Mouse (Mus musculus): ENCODE measurements at regions not wholly inside any gene's neighbourhood (a gene's known extent, or its start where the extent isn't known, plus 50 kb on each side); places are given as distances from the start of the nearest gene placed in this dataset.

- WGBS, result 28% methylated on average over 6 of the region's 6 CpGs
- H3K4me3 ChIP-seq (replicated peaks; ENCODE audit: extremely low read depth, low read depth, low read length), result no peak overlapping the region
- TF ChIP-seq CTCF (IDR thresholded peaks at IDR 0.05; ENCODE audit: insufficient read depth, low read length) (no peak), POLR2A (IDR thresholded peaks at IDR 0.05; ENCODE audit: borderline replicate concordance, extremely low read depth, low read depth, low read length) (no peak)
- no peaks in the 10 kb centered on the region for H3K4me1 ChIP-seq (ENCODE audit: control insufficient read depth, insufficient read depth, low read length)
- DNase-seq, result no peak
These were observed 99.0 kb upstream of the Bmp2 start for GRCm38 (mm10) chr2:133452947-133453346.

GRCm38 (mm10) chr2:133455484-133456170 lies 96.3 kb upstream of the Bmp2 start:
- DNase-seq, result no peak
- no peaks in the 10 kb centered on the region for H3K4me1 ChIP-seq (ENCODE audit: control insufficient read depth, insufficient read depth, low read length)

GRCm38 (mm10) chr2:133456785-133457184 lies 95.2 kb upstream of the Bmp2 start:
- H3K4me3 ChIP-seq (replicated peaks; ENCODE audit: extremely low read depth, low read depth, low read length), result no peak overlapping the region

More at GRCm38 (mm10) chr2:133455484-133456170, 96.3 kb upstream of the Bmp2 start:
- 67% methylated on average over 7 of the region's 7 CpGs for WGBS
- TF ChIP-seq POLR2A (IDR thresholded peaks at IDR 0.05; ENCODE audit: borderline replicate concordance, extremely low read depth, low read depth, low read length), result no peak
- no peak for TF ChIP-seq CTCF (IDR thresholded peaks at IDR 0.05; ENCODE audit: insufficient read depth, low read length)
- H3K4me3 ChIP-seq (replicated peaks; ENCODE audit: extremely low read depth, low read depth, low read length), result no peak overlapping the region

GRCm38 (mm10) chr2:133458735-133459134 lies 93.2 kb upstream of the Bmp2 start:
- Histone ChIP-seq H3K4me3 (replicated peaks; ENCODE audit: extremely low read depth, low read depth, low read length) (no peak overlapping the region), H3K4me1 (ENCODE audit: control insufficient read depth, insufficient read depth, low read length) (no peaks in the 10 kb centered on the region)
- DNase-seq, result no peak
- no peak for TF ChIP-seq CTCF (IDR thresholded peaks at IDR 0.05; ENCODE audit: insufficient read depth, low read length)
- no peak for TF ChIP-seq POLR2A (IDR thresholded peaks at IDR 0.05; ENCODE audit: borderline replicate concordance, extremely low read depth, low read depth, low read length)
- WGBS, result 41% methylated on average over 2 of the region's 2 CpGs

More at GRCm38 (mm10) chr2:133456785-133457184, 95.2 kb upstream of the Bmp2 start:
- no peaks in the 10 kb centered on the region for H3K4me1 ChIP-seq (ENCODE audit: control insufficient read depth, insufficient read depth, low read length)
- TF ChIP-seq POLR2A (IDR thresholded peaks at IDR 0.05; ENCODE audit: borderline replicate concordance, extremely low read depth, low read depth, low read length), result no peak
- no peak for TF ChIP-seq CTCF (IDR thresholded peaks at IDR 0.05; ENCODE audit: insufficient read depth, low read length)
- no peak for DNase-seq
- WGBS, result 72% methylated on average over 2 of the region's 2 CpGs

GRCm38 (mm10) chr2:133460814-133461213 lies 91.1 kb upstream of the Bmp2 start:
- Histone ChIP-seq H3K4me1 (ENCODE audit: control insufficient read depth, insufficient read depth, low read length) (no peaks in the 10 kb centered on the region), H3K4me3 (replicated peaks; ENCODE audit: extremely low read depth, low read depth, low read length) (no peak overlapping the region)
- DNase-seq, result no peak
- WGBS, result 47% methylated on average over 7 of the region's 7 CpGs
- TF ChIP-seq CTCF (IDR thresholded peaks at IDR 0.05; ENCODE audit: insufficient read depth, low read length), result no peak
- TF ChIP-seq POLR2A (IDR thresholded peaks at IDR 0.05; ENCODE audit: borderline replicate concordance, extremely low read depth, low read depth, low read length), result no peak

GRCm38 (mm10) chr2:133462378-133462777 lies 89.6 kb upstream of the Bmp2 start:
- H3K4me1 ChIP-seq (ENCODE audit: control insufficient read depth, insufficient read depth, low read length), result no peaks in the 10 kb centered on the region
- WGBS, result 90% methylated on average over 2 of the region's 2 CpGs
- no peak for TF ChIP-seq CTCF (IDR thresholded peaks at IDR 0.05; ENCODE audit: insufficient read depth, low read length)
- no peak for TF ChIP-seq POLR2A (IDR thresholded peaks at IDR 0.05; ENCODE audit: borderline replicate concordance, extremely low read depth, low read depth, low read length)
- H3K4me3 ChIP-seq (replicated peaks; ENCODE audit: extremely low read depth, low read depth, low read length), result no peak overlapping the region
- DNase-seq, result no peak

- WGBS, result 55% methylated on average over 9 of the region's 9 CpGs
- TF ChIP-seq POLR2A (IDR thresholded peaks at IDR 0.05; ENCODE audit: borderline replicate concordance, extremely low read depth, low read depth, low read length) (no peak), CTCF (IDR thresholded peaks at IDR 0.05; ENCODE audit: insufficient read depth, low read length) (no peak)
- H3K4me1 ChIP-seq (ENCODE audit: control insufficient read depth, insufficient read depth, low read length), result no peaks in the 10 kb centered on the region
- no peak overlapping the region for H3K4me3 ChIP-seq (replicated peaks; ENCODE audit: extremely low read depth, low read depth, low read length)
- DNase-seq, result no peak
These were observed 84.5 kb upstream of the Bmp2 start for GRCm38 (mm10) chr2:133467170-133468168.

- H3K4me1 ChIP-seq (ENCODE audit: control insufficient read depth, insufficient read depth, low read length), result no peaks in the 10 kb centered on the region
- 47% methylated on average over 5 of the region's 5 CpGs for WGBS
- no peak for DNase-seq
- no peak overlapping the region for H3K4me3 ChIP-seq (replicated peaks; ENCODE audit: extremely low read depth, low read depth, low read length)
- TF ChIP-seq POLR2A (IDR thresholded peaks at IDR 0.05; ENCODE audit: borderline replicate concordance, extremely low read depth, low read depth, low read length) (no peak), CTCF (IDR thresholded peaks at IDR 0.05; ENCODE audit: insufficient read depth, low read length) (no peak)
These were observed 78.8 kb upstream of the Bmp2 start for GRCm38 (mm10) chr2:133472966-133473744.

- Histone ChIP-seq H3K4me3 (replicated peaks; ENCODE audit: extremely low read depth, low read depth, low read length) (no peak overlapping the region), H3K4me1 (ENCODE audit: control insufficient read depth, insufficient read depth, low read length) (no peaks in the 10 kb centered on the region)
- DNase-seq, result no peak
- TF ChIP-seq POLR2A (IDR thresholded peaks at IDR 0.05; ENCODE audit: borderline replicate concordance, extremely low read depth, low read depth, low read length) (no peak), CTCF (IDR thresholded peaks at IDR 0.05; ENCODE audit: insufficient read depth, low read length) (no peak)
- 93% methylated on average over 1 of the region's 1 CpGs for WGBS
These were observed 77.8 kb upstream of the Bmp2 start for GRCm38 (mm10) chr2:133474174-133474573.
